Mouse (Mus musculus): ENCODE measurements at regions not wholly inside any gene's neighbourhood (a gene's known extent, or its start where the extent isn't known, plus 50 kb on each side); places are given as distances from the start of the nearest gene placed in this dataset.

- H3K27ac ChIP-seq: no peak overlapping the region
These were observed 229.5 kb downstream of the Emx2 start for GRCm38 (mm10) chr19:59687681-59688080.

GRCm38 (mm10) chr19:59691541-59692096 is 233.4 kb downstream of the Emx2 start:
- Histone ChIP-seq H3K4me2 (no peak overlapping the region), H3K36me3 (no peaks in the 10 kb centered on the region), H3K4me1 (no peaks in the 10 kb centered on the region)

More at GRCm38 (mm10) chr19:59687681-59688080, 229.5 kb downstream of the Emx2 start:
- Histone ChIP-seq H3K4me1 (no peaks in the 10 kb centered on the region), H3K4me3 (no peak overlapping the region), H3K36me3 (no peaks in the 10 kb centered on the region), H3K27me3 (no peaks in the 10 kb centered on the region), H3K9me3 (no peaks in the 10 kb centered on the region), H3K9ac (no peak overlapping the region), H3K4me2 (no peak overlapping the region)
- ATAC-seq (ENCODE audit: borderline replicate concordance, extremely low read depth, low FRiP score, low TSS enrichment): no peak
- WGBS: 76% methylated on average over 1 of the region's 1 CpGs

GRCm38 (mm10) chr19:59697628-59698027 is 239.5 kb downstream of the Emx2 start:
- Histone ChIP-seq H3K36me3 (no peaks in the 10 kb centered on the region), H3K4me1 (no peaks in the 10 kb centered on the region), H3K27me3 (no peaks in the 10 kb centered on the region), H3K27ac (no peak overlapping the region), H3K4me3 (no peak overlapping the region), H3K9ac (no peak overlapping the region), H3K9me3 (no peaks in the 10 kb centered on the region), H3K4me2 (no peak overlapping the region)
- no peak for ATAC-seq (ENCODE audit: borderline replicate concordance, extremely low read depth, low FRiP score, low TSS enrichment)
- WGBS: 75% methylated on average over 5 of the region's 5 CpGs

More at GRCm38 (mm10) chr19:59691541-59692096, 233.4 kb downstream of the Emx2 start:
- Histone ChIP-seq H3K27me3 (no peaks in the 10 kb centered on the region), H3K9ac (no peak overlapping the region), H3K9me3 (no peaks in the 10 kb centered on the region), H3K27ac (no peak overlapping the region), H3K4me3 (no peak overlapping the region)
- WGBS: 72% methylated on average over 15 of the region's 15 CpGs
- no peak for ATAC-seq (ENCODE audit: borderline replicate concordance, extremely low read depth, low FRiP score, low TSS enrichment)

- no peaks in the 10 kb centered on the region for H3K36me3 ChIP-seq
These were observed 242.0 kb downstream of the Emx2 start for GRCm38 (mm10) chr19:59700187-59700586.

DNA sequence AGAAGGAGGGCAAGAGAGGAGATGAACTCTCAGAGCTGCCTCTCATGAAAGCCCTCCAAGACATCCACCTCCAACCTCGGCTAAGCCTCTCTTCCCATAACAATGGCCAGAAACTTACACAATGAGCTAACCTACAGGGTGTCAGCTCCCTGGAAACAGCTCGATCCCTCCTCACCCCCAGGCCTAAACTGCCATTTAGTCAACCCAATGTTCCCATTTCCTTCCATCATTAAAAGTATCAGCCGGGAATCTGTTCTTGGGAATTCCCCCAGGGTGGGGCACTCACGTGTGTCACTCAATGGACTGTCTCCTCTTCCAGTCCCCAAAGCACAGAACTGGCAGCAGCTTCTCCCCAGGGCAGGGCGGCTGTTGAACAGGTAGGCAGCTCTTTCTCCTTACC is 236.3 kb downstream of the Rab11fip2 start:
- no peaks in the 10 kb centered on the region for H3K4me1 ChIP-seq
- H3K4me2 ChIP-seq: no peak overlapping the region
- H3K27ac ChIP-seq: no peak overlapping the region
- WGBS: 68% methylated on average over 5 of the region's 5 CpGs
- no peak for ATAC-seq (ENCODE audit: borderline replicate concordance, extremely low read depth, low FRiP score, low TSS enrichment)
- no peaks in the 10 kb centered on the region for H3K9me3 ChIP-seq
- H3K27me3 ChIP-seq: no peaks in the 10 kb centered on the region
- no peak overlapping the region for H3K9ac ChIP-seq
- H3K4me3 ChIP-seq: no peak overlapping the region
- H3K36me3 ChIP-seq: no peaks in the 10 kb centered on the region

More at GRCm38 (mm10) chr19:59700187-59700586, 242.0 kb downstream of the Emx2 start:
- Histone ChIP-seq H3K4me2 (no peak overlapping the region), H3K27ac (no peak overlapping the region), H3K27me3 (no peaks in the 10 kb centered on the region), H3K9ac (no peak overlapping the region), H3K9me3 (no peaks in the 10 kb centered on the region), H3K4me1 (no peaks in the 10 kb centered on the region), H3K4me3 (no peak overlapping the region)
- no peak for ATAC-seq (ENCODE audit: borderline replicate concordance, extremely low read depth, low FRiP score, low TSS enrichment)
- WGBS: 56% methylated on average over 3 of the region's 3 CpGs

GRCm38 (mm10) chr19:59709180-59709579 is 234.3 kb downstream of the Rab11fip2 start:
- Histone ChIP-seq H3K4me1 (no peaks in the 10 kb centered on the region), H3K27me3 (no peaks in the 10 kb centered on the region), H3K9me3 (no peaks in the 10 kb centered on the region), H3K36me3 (no peaks in the 10 kb centered on the region), H3K9ac (no peak overlapping the region), H3K4me2 (no peak overlapping the region), H3K4me3 (no peak overlapping the region), H3K27ac (no peak overlapping the region)
- ATAC-seq (ENCODE audit: borderline replicate concordance, extremely low read depth, low FRiP score, low TSS enrichment): no peak
- WGBS: 26% methylated on average over 2 of the region's 2 CpGs

- Histone ChIP-seq H3K4me2 (no peak overlapping the region), H3K4me3 (no peak overlapping the region), H3K9me3 (no peaks in the 10 kb centered on the region), H3K4me1 (no peaks in the 10 kb centered on the region), H3K27me3 (peaks cover 8% of the 10 kb centered on the region; the same call in 1 of the 2 replicates), H3K36me3 (no peaks in the 10 kb centered on the region), H3K27ac (no peak overlapping the region), H3K9ac (no peak overlapping the region)
- WGBS: 83% methylated on average over 2 of the region's 2 CpGs
- ATAC-seq (ENCODE audit: borderline replicate concordance, extremely low read depth, low FRiP score, low TSS enrichment): no peak
These were observed 228.4 kb downstream of the Rab11fip2 start for GRCm38 (mm10) chr19:59715086-59715485.

DNA sequence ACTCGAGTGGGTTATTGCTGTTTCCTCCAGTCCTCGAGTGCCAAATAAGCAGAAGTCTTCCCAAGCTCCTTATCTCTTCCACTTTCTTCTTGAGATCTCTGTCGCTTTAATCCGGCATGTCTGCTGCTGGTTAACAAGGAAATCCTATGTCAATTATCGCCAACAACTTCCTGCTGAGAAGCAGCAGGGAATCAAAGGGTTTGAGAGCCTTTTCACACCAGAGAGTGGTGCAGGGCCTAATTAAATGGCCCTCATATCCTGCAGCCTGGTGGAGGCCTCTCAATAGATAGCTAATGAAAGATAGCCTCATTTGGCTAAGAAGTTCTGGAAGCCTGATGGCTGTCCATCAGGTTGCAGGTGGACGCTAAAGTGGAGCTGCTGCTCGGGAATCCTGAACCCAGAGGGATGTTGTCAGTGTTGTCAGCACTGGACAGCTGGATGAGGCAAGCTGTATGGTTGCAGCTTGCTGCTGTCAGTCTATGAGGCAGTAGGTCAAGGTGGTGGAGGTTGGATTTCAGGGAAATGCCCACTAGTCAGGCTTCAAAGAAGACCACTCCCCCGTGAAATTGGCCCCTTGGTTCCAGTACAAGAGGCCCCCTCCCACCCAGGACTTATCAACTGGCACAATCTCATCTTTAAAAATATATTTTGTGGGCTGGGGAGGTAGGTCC is 225.5 kb downstream of the Rab11fip2 start:
- Histone ChIP-seq H3K4me1 (no peaks in the 10 kb centered on the region), H3K36me3 (no peaks in the 10 kb centered on the region), H3K9me3 (no peaks in the 10 kb centered on the region), H3K4me3 (no peak overlapping the region), H3K9ac (no peak overlapping the region), H3K4me2 (no peak overlapping the region), H3K27me3 (peaks cover 8% of the 10 kb centered on the region; the same call in 1 of the 2 replicates), H3K27ac (no peak overlapping the region)
- 7% methylated on average over 8 of the region's 8 CpGs for WGBS
- no peak for ATAC-seq (ENCODE audit: borderline replicate concordance, extremely low read depth, low FRiP score, low TSS enrichment)

DNA sequence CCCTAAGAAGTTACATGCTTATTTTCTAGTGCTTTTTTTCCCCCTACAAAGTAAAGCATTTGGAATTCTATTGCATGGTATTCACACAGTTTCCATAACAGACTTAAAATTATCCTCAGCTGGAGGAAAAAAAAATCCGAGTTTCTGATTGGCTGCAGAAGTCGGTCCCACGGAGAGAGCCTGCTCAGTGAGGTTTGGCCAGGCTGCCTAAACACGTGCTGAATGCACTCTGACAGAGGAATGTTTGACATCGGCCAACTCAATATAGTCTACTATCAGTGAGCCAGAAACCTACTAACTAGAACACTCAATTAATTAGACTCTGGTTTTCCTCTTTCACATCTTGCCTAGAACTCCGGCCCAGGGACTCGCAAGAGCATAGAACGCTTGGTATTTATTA is 204.9 kb downstream of the Rab11fip2 start:
- no peaks in the 10 kb centered on the region for H3K27me3 ChIP-seq
- H3K4me3 ChIP-seq: no peak overlapping the region
- no peak overlapping the region for H3K4me2 ChIP-seq
- no peaks in the 10 kb centered on the region for H3K4me1 ChIP-seq
- H3K27ac ChIP-seq: no peak overlapping the region
- 55% methylated on average over 8 of the region's 8 CpGs for WGBS
- H3K36me3 ChIP-seq: no peaks in the 10 kb centered on the region
- no peaks in the 10 kb centered on the region for H3K9me3 ChIP-seq
- no peak for ATAC-seq (ENCODE audit: borderline replicate concordance, extremely low read depth, low FRiP score, low TSS enrichment)
- H3K9ac ChIP-seq: no peak overlapping the region

- Histone ChIP-seq H3K9me3 (no peaks in the 10 kb centered on the region), H3K36me3 (no peaks in the 10 kb centered on the region), H3K4me1 (no peaks in the 10 kb centered on the region), H3K9ac (no peak overlapping the region), H3K27ac (no peak overlapping the region), H3K4me2 (no peak overlapping the region), H3K4me3 (no peak overlapping the region), H3K27me3 (no peaks in the 10 kb centered on the region)
- no peak for ATAC-seq (ENCODE audit: borderline replicate concordance, extremely low read depth, low FRiP score, low TSS enrichment)
- 19% methylated on average over 3 of the region's 3 CpGs for WGBS
These were observed 200.5 kb downstream of the Rab11fip2 start for GRCm38 (mm10) chr19:59742946-59743345.

- Histone ChIP-seq H3K4me3 (no peak overlapping the region), H3K27ac (no peak overlapping the region), H3K27me3 (no peaks in the 10 kb centered on the region), H3K4me1 (no peaks in the 10 kb centered on the region), H3K36me3 (no peaks in the 10 kb centered on the region), H3K4me2 (no peak overlapping the region), H3K9me3 (no peaks in the 10 kb centered on the region), H3K9ac (no peak overlapping the region)
- 55% methylated on average over 3 of the region's 3 CpGs for WGBS
- no peak for ATAC-seq (ENCODE audit: borderline replicate concordance, extremely low read depth, low FRiP score, low TSS enrichment)
These were observed 182.2 kb downstream of the Rab11fip2 start for GRCm38 (mm10) chr19:59761218-59761617.

DNA sequence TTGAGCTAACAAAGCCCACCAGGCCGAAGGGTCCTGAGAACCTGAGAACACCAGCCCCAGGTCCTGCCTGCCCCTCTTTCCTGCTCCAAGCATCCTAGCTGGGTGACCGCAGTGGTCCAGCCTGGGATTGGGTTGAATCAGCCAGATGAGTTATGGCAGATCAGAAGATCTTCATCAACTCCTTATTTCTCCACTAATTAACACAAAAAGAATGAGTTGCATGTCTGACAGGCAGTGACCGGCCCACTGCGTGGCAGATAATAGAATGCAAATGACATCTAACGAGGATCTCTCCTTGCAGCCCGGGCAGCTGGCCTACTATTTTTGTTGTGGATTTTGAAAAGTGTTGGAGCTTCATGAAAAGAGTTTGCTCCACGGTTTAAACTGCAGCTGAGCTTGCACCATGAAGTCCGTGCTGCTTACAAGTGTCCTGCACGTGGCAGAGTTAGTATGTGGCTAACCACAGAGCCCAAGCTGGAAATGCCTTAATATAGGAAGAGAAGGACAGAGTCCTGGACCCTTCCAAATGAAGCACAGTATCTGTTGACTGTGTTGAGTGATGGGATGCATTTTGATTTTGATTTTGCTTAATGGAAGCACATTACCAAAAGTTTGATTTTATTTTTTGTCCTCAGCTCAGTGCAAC is 158.9 kb downstream of the Rab11fip2 start:
- Histone ChIP-seq H3K36me3 (no peaks in the 10 kb centered on the region), H3K27ac (no peak overlapping the region), H3K9me3 (no peaks in the 10 kb centered on the region), H3K27me3 (no peaks in the 10 kb centered on the region), H3K4me1 (no peaks in the 10 kb centered on the region), H3K9ac (no peak overlapping the region), H3K4me3 (no peak overlapping the region), H3K4me2 (no peak overlapping the region)
- 76% methylated on average over 9 of the region's 9 CpGs for WGBS
- ATAC-seq (ENCODE audit: borderline replicate concordance, extremely low read depth, low FRiP score, low TSS enrichment): no peak
